Mouse (Mus musculus) ES-E14 (cell line): Measurements from ENCODE around the gene Pfdn4. TPM values are rescaled to one million over a fixed set of nuclear protein-coding genes. Genes with fewer than 3 reads are reported as not detected.

Experiments
- DNase-seq: peaks from one replicate; pipeline ENCODE4 v3.0.0-alpha.2; 2013; ENCODE audit warnings: low read depth, low spot score
- H3K27ac ChIP-seq: 2 replicates; pipeline ENCODE4 v1.5.1; 2012; ENCODE audit warnings: low read depth, mild to moderate bottlenecking, low read length, moderate library complexity, mixed read lengths; ENCODE audit not compliant: poor library complexity, insufficient read depth, severe bottlenecking
- H3K36me3 ChIP-seq: 2 replicates; pipeline ENCODE4 v1.6.1; 2012; ENCODE audit warnings: mild to moderate bottlenecking, low read length, moderate library complexity, mixed read lengths; ENCODE audit not compliant: control insufficient read depth, poor library complexity, insufficient read depth, severe bottlenecking
- H3K4me1 ChIP-seq, 2 experiments: fragments of 150-350 bp in 1 of 2; sonication (generic) in 1 of 2; 2 replicates each; pipeline ENCODE4 v1.6.1; 2012; ENCODE audit warnings: low read length in 2 of 2, mild to moderate bottlenecking in 1 of 2, mixed read lengths in 1 of 2; ENCODE audit not compliant: control insufficient read depth in 2 of 2, insufficient read depth in 2 of 2, poor library complexity in 1 of 2
- H3K4me3 ChIP-seq, 2 experiments: fragments of 150-350 bp in 1 of 2; sonication (generic) in 1 of 2; 2 replicates each; pipeline ENCODE4 v1.5.1; 2012; ENCODE audit warnings: low read length in 2 of 2, low read depth in 1 of 2, mild to moderate bottlenecking in 1 of 2, mixed read lengths in 1 of 2; ENCODE audit not compliant: insufficient read depth in 1 of 2, poor library complexity in 1 of 2, severe bottlenecking in 1 of 2
- H3K9ac ChIP-seq: 2 replicates; pipeline ENCODE4 v1.6.1; 2012; ENCODE audit warnings: low read depth, mild to moderate bottlenecking, low read length, mixed read lengths; ENCODE audit not compliant: poor library complexity, insufficient read depth, severe bottlenecking
- H3K9me3 ChIP-seq: fragments of 150-350 bp; sonication (generic); 2 replicates; pipeline ENCODE4 v1.6.1; 2012; ENCODE audit warnings: low read depth, mild to moderate bottlenecking, low read length; ENCODE audit not compliant: control insufficient read depth, insufficient read depth
- CHD2 ChIP-seq: IDR thresholded peaks from 2 replicates; pipeline ENCODE4 v1.6.1; 2014; ENCODE audit warnings: mild to moderate bottlenecking, low read depth, low read length, inconsistent platforms
- HCFC1 ChIP-seq: IDR thresholded peaks from 2 replicates; pipeline ENCODE4 v1.6.1; 2012; ENCODE audit warnings: low read length, inconsistent platforms, borderline replicate concordance; ENCODE audit not compliant: insufficient read depth
- MAFK ChIP-seq: IDR thresholded peaks from 2 replicates; pipeline ENCODE4 v1.6.1; 2014; ENCODE audit warnings: mild to moderate bottlenecking, low read depth, low read length, inconsistent platforms; ENCODE audit not compliant: insufficient read depth
- ZC3H11A ChIP-seq: IDR thresholded peaks from 2 replicates; pipeline ENCODE4 v1.6.1; 2012; ENCODE audit warnings: low read depth, mild to moderate bottlenecking, inconsistent platforms, low read length, borderline replicate concordance
- ZNF384 ChIP-seq: IDR thresholded peaks from 2 replicates; pipeline ENCODE4 v1.6.1; 2012; ENCODE audit warnings: low read depth, low read length, inconsistent platforms
- in situ Hi-C, 2 experiments: fragments of 600-800 bp; cut with MboI; formaldehyde crosslinking; loops; one replicate each; pipeline ENCODE4 v1.15.1; 2025; ENCODE audit warnings: low sequenced_read_pairs in 2 of 2, inconsistent platforms in 1 of 2; ENCODE audit not compliant: unreplicated experiment in 2 of 2
- total RNA-seq: library from RNA; depleted of rRNA; stranded (reverse); fragments of 300-350 nt; gene quantifications from 2 replicates; pipeline ENCODE4 v1.2.3, GENCODE M21; 2012

Pfdn4 gene
- total RNA-seq, 1 experiment = 72.6 TPM

DNA sequence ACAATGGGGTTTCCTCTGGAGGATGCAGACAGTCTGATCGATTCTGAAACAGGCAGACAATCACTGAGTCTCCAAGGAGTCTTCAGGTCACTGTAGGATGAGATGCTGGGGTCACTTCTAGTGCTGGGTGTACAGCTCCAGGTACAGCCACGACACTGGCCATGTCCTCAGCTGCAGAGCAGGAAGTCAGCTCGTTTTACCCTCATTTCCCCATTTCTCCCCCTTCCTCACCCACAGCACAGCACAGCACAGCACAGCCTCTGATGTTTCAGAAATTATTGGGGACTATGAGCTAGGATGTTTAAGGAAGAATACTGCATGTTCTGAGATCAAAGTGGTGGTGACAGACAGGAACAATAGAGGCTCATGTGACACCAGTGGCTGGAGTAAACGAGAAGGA is 7.8 kb downstream of the Pfdn4 start:
- in situ Hi-C loops = loop anchor here in 1 of 2 experiments (25.0 kb wide), 1 partner anchor 358 kb away; no protein-coding TSS in a partner anchor
- H3K4me1 ChIP-seq = peaks cover 0 to 1% of the 10 kb centered on the region in 2 experiments; a peak in 1 of 4 replicates
- no peak overlapping the region for H3K4me3 ChIP-seq
- H3K9me3 ChIP-seq = no peaks in the 10 kb centered on the region
- H3K27ac ChIP-seq = no peak overlapping the region
- no peaks in the 10 kb centered on the region for H3K36me3 ChIP-seq
- DNase-seq = no peak
- no peak overlapping the region for H3K9ac ChIP-seq
- no peak for TF ChIP-seq CHD2
- no peak for TF ChIP-seq MAFK
- no peak for TF ChIP-seq HCFC1
- no peak for TF ChIP-seq ZC3H11A
- TF ChIP-seq ZNF384 = no peak

- H3K9ac ChIP-seq = no peak overlapping the region
- peak; percentile 82 for DNase-seq
Measured at GRCm38 (mm10) chr2:170507734-170508133, 11.5 kb downstream of the Pfdn4 start.

DNA sequence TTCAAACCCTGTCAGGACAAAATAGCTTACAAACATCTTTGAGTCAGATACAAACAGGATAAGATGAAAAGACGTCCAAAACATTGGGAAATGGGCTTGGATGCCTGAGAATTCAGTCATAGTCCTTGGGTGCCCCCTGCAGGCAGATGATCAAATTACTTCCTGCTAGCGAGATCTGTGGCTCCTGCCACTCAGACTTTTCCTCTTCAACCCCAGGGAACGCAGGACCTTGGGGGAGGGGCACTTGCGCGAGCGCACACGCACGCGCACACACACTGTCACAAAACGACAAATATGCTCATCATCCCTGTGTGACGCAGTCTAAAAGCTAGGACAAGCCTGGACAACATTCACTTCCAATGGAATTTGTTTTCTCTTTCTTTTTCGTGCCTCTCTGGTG is 12.6 kb downstream of the Pfdn4 start:
- in situ Hi-C loops = loop anchor here (5.0 to 25.0 kb wide), 2 partner anchors 57 to 353 kb away; no protein-coding TSS in a partner anchor
- Histone ChIP-seq H3K4me3 (peak overlapping the region; percentile 25 to 28; a peak in 2 of 4 replicates), H3K27ac (no peak overlapping the region), H3K36me3 (no peaks in the 10 kb centered on the region), H3K9ac (no peak overlapping the region; the same call in 1 of the 2 replicates), H3K4me1 (peaks cover 2 to 8% of the 10 kb centered on the region in 2 experiments; a peak in 1 of 4 replicates), H3K9me3 (no peaks in the 10 kb centered on the region)
- TF ChIP-seq CHD2 = no peak
- TF ChIP-seq ZNF384 = no peak
- peak; percentile 72 for TF ChIP-seq ZC3H11A
- no peak for TF ChIP-seq HCFC1
- TF ChIP-seq MAFK = no peak
- DNase-seq = peak; percentile 86

More at GRCm38 (mm10) chr2:170507734-170508133, 11.5 kb downstream of the Pfdn4 start:
- Histone ChIP-seq H3K36me3 (no peaks in the 10 kb centered on the region), H3K27ac (no peak overlapping the region), H3K4me1 (peaks cover 2 to 6% of the 10 kb centered on the region in 2 experiments; a peak in 1 of 4 replicates), H3K9me3 (no peaks in the 10 kb centered on the region), H3K4me3 (no peak overlapping the region)
- in situ Hi-C loops = loop anchor here (5.0 to 25.0 kb wide), 2 partner anchors 55 to 355 kb away; no protein-coding TSS in a partner anchor
- TF ChIP-seq HCFC1 = no peak
- peak; percentile 89 for TF ChIP-seq ZC3H11A
- TF ChIP-seq MAFK = no peak
- no peak for TF ChIP-seq ZNF384

DNA sequence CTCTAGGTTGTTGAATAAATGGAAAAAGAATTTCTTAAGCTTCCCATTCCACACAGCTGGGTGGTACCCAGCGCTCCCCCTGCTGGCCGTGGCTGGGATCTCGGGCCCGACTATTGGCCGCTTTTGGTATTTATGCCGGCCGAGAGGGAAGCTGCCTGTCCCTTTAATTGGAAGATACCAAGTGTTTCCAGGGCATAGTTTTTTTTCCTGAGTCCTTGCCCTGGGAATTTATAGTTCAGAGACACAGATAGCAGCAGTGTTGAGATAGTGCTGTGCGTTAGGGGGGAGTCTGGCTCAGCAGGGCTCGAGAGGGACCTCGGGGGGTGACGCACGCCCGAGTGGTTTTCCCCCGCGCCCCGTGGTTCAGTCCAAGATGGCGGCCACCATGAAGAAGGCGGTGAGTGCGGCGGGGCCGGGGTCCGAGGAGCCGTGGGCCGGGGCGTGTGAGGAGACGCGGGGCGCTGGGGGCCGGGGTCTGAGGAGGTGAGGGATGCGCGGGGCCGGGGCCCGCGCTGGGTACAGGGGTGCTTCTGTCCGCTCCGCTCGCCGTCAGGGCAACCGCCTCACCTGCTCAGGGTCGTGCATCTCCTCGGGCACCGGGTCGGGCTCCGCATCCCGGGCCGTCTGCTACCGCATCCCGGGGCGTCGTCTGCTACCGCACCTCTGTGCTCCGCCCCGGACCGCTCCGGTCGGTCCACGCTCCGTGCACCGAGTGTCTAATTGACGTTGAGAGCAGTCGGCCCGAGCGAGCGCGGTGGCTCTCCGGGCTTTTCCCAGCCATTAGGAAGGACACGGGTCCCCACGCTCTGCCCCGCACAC is 15.1 kb downstream of the Pfdn4 start:
- Histone ChIP-seq H3K4me1 (peaks cover 2 to 12% of the 10 kb centered on the region in 2 experiments; a peak in 1 of 4 replicates), H3K9ac (peak overlapping the region; percentile 98), H3K36me3 (peaks cover 6% of the 10 kb centered on the region; the same call in 1 of the 2 replicates), H3K27ac (peak overlapping the region; percentile 95), H3K9me3 (no peaks in the 10 kb centered on the region), H3K4me3 (peak overlapping the region; percentile 62 to 98)
- peak; percentile 79 for DNase-seq
- in situ Hi-C loops = loop anchor here in 1 of 2 experiments (10.0 to 25.0 kb wide), 2 partner anchors 84 to 351 kb away; no protein-coding TSS in a partner anchor
- TF ChIP-seq MAFK (no peak), ZNF384 (no peak), HCFC1 (no peak), CHD2 (no peak), ZC3H11A (no peak)
